Mouse (Mus musculus) gastrocnemius, adult 2 months (tissue): Measurements from ENCODE around the gene Maff. TPM values are rescaled to one million over a fixed set of nuclear protein-coding genes. Genes with fewer than 3 reads are reported as not detected.
A peak's percentile ranks its signal among the peaks of the same experiment; 100 is the strongest.

Source experiments
- DNase-seq: peaks from one replicate; pipeline ENCODE4 v3.0.0; 2022
- H3K27ac ChIP-seq: fragments of 200-600 bp; 2 replicates; pipeline ENCODE4 v1.8.1; 2022; ENCODE audit warnings: mild to moderate bottlenecking
- H3K4me3 ChIP-seq: fragments of 200-600 bp; 2 replicates; pipeline ENCODE4 v1.8.1; 2022; ENCODE audit warnings: mild to moderate bottlenecking, moderate library complexity
- CTCF ChIP-seq: fragments of 200-600 bp; IDR thresholded peaks from 2 replicates; pipeline ENCODE4 v1.8.1; 2022; ENCODE audit warnings: antibody characterized with exemption, mild to moderate bottlenecking, moderate library complexity
- intact Hi-C: fragments of 180-260 bp; cut with DNase I; formaldehyde crosslinking; loops from one replicate; pipeline ENCODE4 v1.15.1; 2025
- microRNA-seq: library from miRNA; unstranded; fragments of <30 nt; microRNA quantifications from one replicate; pipeline ENCODE4 v1.2.0, GENCODE M21; 2021
- total RNA-seq, 2 experiments: library from RNA; stranded (reverse); gene quantifications; 2 replicates each; pipeline ENCODE4 v1.2.3; 2021

Gene Maff
- total RNA-seq, 2 experiments from 2014 or later = 4.0 to 8.8 TPM

GRCm38 (mm10) chr15:79406564-79406963 is 60.1 kb downstream of the Maff start:
- DNase-seq = no peak
- intact Hi-C loops = no loop called here
- peak overlapping the region; percentile 64 for H3K27ac ChIP-seq
- TF ChIP-seq CTCF = no peak
- H3K4me3 ChIP-seq = no peak overlapping the region

Small RNAs within 50 kb of the gene (microRNA-seq; reads per million reads assigned to microRNA genes)
- gene Mir1943 = 5.8 reads per million

Other genes with a start within 250 kb of the Maff start
- gene Micall1, start 237.7 kb upstream of the Maff start, total RNA-seq = 10 to 100 TPM; 11.2 to 14.5 TPM
- 10 to 100 TPM; 61.0 to 87.7 TPM for gene Polr2f, start 205.6 kb upstream of the Maff start, total RNA-seq
- gene 1700088E04Rik, start 205.4 kb upstream of the Maff start, total RNA-seq = 1 to 10 TPM; 1.1 to 1.2 TPM
- under 1 TPM; 0.71 to 0.81 TPM for gene Sox10, start 181.4 kb upstream of the Maff start, total RNA-seq
- 10 to 100 TPM; 33.6 to 35.0 TPM for gene Pick1, start 117.4 kb upstream of the Maff start, total RNA-seq
- gene Gm49486, start 117.2 kb upstream of the Maff start, total RNA-seq = 1 to 10 TPM in 1 of 2 experiments, under 1 TPM in 1; 0.10 to 1.0 TPM
- gene Slc16a8, start 91.9 kb upstream of the Maff start, total RNA-seq = under 1 TPM; 0.13 to 0.53 TPM
- gene Baiap2l2, start 61.1 kb upstream of the Maff start, total RNA-seq = 1 to 10 TPM; 3.1 to 3.2 TPM
- 10 to 100 TPM; 19.4 to 20.1 TPM for gene Pla2g6, start 18.2 kb upstream of the Maff start, total RNA-seq
- gene Tmem184b, start 56.9 kb downstream of the Maff start, total RNA-seq = 10 to 100 TPM; 26.1 to 36.7 TPM
- gene Csnk1e, start 108.9 kb downstream of the Maff start, total RNA-seq = 10 to 100 TPM; 41.8 to 61.4 TPM
- gene Kcnj4, start 158.6 kb downstream of the Maff start, total RNA-seq = under 1 TPM in 1 of 2 experiments, not detected in 1; 0.10 TPM
- 1 to 10 TPM; 1.9 to 3.7 TPM for gene Kdelr3, start 169.8 kb downstream of the Maff start, total RNA-seq
- gene Ddx17, start 200.1 kb downstream of the Maff start, total RNA-seq = 10 to 100 TPM; 80.2 to 86.8 TPM